Mouse (Mus musculus) heart, adult 2 months (tissue): ENCODE measurements around the gene Ppt2. TPM values are rescaled to one million over a fixed set of nuclear protein-coding genes. Genes with fewer than 3 reads are reported as not detected.
A peak's percentile ranks its signal among the peaks of the same experiment; 100 is the strongest.

Experiments
- DNase-seq, 2 experiments: peaks; one replicate each; pipeline ENCODE4 v3.0.0; 2021
- H3K27ac ChIP-seq: fragments of 200-600 bp; 2 replicates; pipeline ENCODE4 v1.8.1; 2022
- H3K27me3 ChIP-seq: fragments of 200-500 bp; 2 replicates; pipeline ENCODE4 v1.6.1; 2012; ENCODE audit warnings: mild to moderate bottlenecking, low read length, inconsistent platforms, mixed read lengths; ENCODE audit not compliant: control insufficient read depth, insufficient read depth
- H3K36me3 ChIP-seq: fragments of 200-500 bp; 2 replicates; pipeline ENCODE4 v1.6.1; 2012; ENCODE audit warnings: low read length, inconsistent platforms; ENCODE audit not compliant: control insufficient read depth, insufficient read depth
- H3K4me1 ChIP-seq: fragments of 200-500 bp; 2 replicates; pipeline ENCODE4 v1.6.1; 2011; ENCODE audit warnings: low read length; ENCODE audit not compliant: control insufficient read depth, insufficient read depth
- H3K4me3 ChIP-seq: fragments of 200-600 bp; 2 replicates; pipeline ENCODE4 v1.8.1; 2022
- H3K79me2 ChIP-seq: fragments of 200-500 bp; replicated peaks from 2 replicates; pipeline ENCODE4 v1.6.1; 2012; ENCODE audit warnings: mild to moderate bottlenecking, inconsistent platforms, low read length, moderate library complexity, mixed read lengths; ENCODE audit not compliant: control insufficient read depth, insufficient read depth
- H3K9ac ChIP-seq: fragments of 200-500 bp; 2 replicates; pipeline ENCODE4 v1.6.1; 2012; ENCODE audit warnings: low read depth, mild to moderate bottlenecking, control low read depth, inconsistent platforms, low read length, mixed read lengths
- CTCF ChIP-seq: fragments of 200-600 bp; IDR thresholded peaks from 2 replicates; pipeline ENCODE4 v1.8.1; 2022; ENCODE audit warnings: antibody characterized with exemption, mild to moderate bottlenecking, moderate library complexity
- EP300 ChIP-seq: fragments of 200-500 bp; IDR thresholded peaks from 2 replicates; pipeline ENCODE4 v1.6.1; 2011; ENCODE audit warnings: low read depth, low read length, control low read depth; ENCODE audit not compliant: insufficient read depth
- POLR2A ChIP-seq: fragments of 200-500 bp; IDR thresholded peaks from 2 replicates; pipeline ENCODE4 v1.6.1; 2011; ENCODE audit warnings: mild to moderate bottlenecking, low read depth, low read length, control low read depth; ENCODE audit not compliant: insufficient read depth
- WGBS: fragments of 180-500 bp; shearing (Covaris S2); methylation state at CpG from one replicate; pipeline ENCODE4 v1.1.7; 2018; 5-methylcytosine and 5-hydroxymethylcytosine counted together
- intact Hi-C: fragments of 180-260 bp; cut with DNase I; formaldehyde crosslinking; loops from one replicate; pipeline ENCODE4 v1.15.1; 2025
- polyA plus RNA-seq: library from polyadenylated mRNA; depleted of rRNA; stranded (reverse); fragments of >200 nt; gene quantifications from 2 replicates; pipeline ENCODE4 v1.2.3, GENCODE M21; 2012
- total RNA-seq, 2 experiments: library from RNA; stranded (reverse); gene quantifications; 2 replicates each; pipeline ENCODE4 v1.2.3; 2021

Ppt2 gene
- total and polyA plus RNA-seq, 3 experiments: 50.5 to 63.9 (median 53.0) TPM

GRCm38 (mm10) chr17:34662978-34663377 is 34.7 kb upstream of the Ppt2 start:
- Histone ChIP-seq H3K27ac (peak overlapping the region; percentile 18; the same call in 1 of the 2 replicates), H3K4me1 (peaks cover 13% of the 10 kb centered on the region), H3K9ac (no peak overlapping the region), H3K4me3 (no peak overlapping the region), H3K79me2 (no peaks in the 10 kb centered on the region), H3K36me3 (no peaks in the 10 kb centered on the region), H3K27me3 (no peaks in the 10 kb centered on the region)
- DNase-seq: no peak
- 86% methylated on average over 8 of the region's 8 CpGs for WGBS
- intact Hi-C loops: no loop called here
- no peak for TF ChIP-seq EP300
- TF ChIP-seq POLR2A: no peak
- no peak for TF ChIP-seq CTCF

- Histone ChIP-seq H3K27ac (peak overlapping the region; percentile 18; the same call in 1 of the 2 replicates), H3K9ac (no peak overlapping the region), H3K4me3 (no peak overlapping the region), H3K36me3 (no peaks in the 10 kb centered on the region), H3K4me1 (peaks cover 14% of the 10 kb centered on the region), H3K79me2 (no peaks in the 10 kb centered on the region), H3K27me3 (no peaks in the 10 kb centered on the region)
- intact Hi-C loops: no loop called here
- no peak for DNase-seq
- WGBS: 72% methylated on average over 1 of the region's 1 CpGs
- TF ChIP-seq CTCF (no peak), EP300 (no peak), POLR2A (no peak)
These were observed 34.2 kb upstream of the Ppt2 start for GRCm38 (mm10) chr17:34662468-34662867.

GRCm38 (mm10) chr17:34661121-34661591 is 32.8 kb upstream of the Ppt2 start:
- Histone ChIP-seq H3K27ac (peak overlapping the region; percentile 85), H3K4me1 (peaks cover 21% of the 10 kb centered on the region), H3K4me3 (peak overlapping the region; percentile 44), H3K27me3 (no peaks in the 10 kb centered on the region), H3K9ac (peak overlapping the region; percentile 28), H3K36me3 (no peaks in the 10 kb centered on the region), H3K79me2 (no peaks in the 10 kb centered on the region)
- intact Hi-C loops: loop anchor here (1.0 kb wide), 1 partner anchor 20 kb away; no protein-coding TSS in a partner anchor
- peak; percentile 79 to 86 for DNase-seq
- TF ChIP-seq CTCF (no peak), POLR2A (peak; percentile 69; the same call in 1 of the 2 replicates), EP300 (peak; percentile 57; the same call in 1 of the 2 replicates)
- 2% methylated on average over 19 of the region's 19 CpGs for WGBS

- H3K4me3 ChIP-seq: peak overlapping the region; percentile 44
These were observed 32.0 kb upstream of the Ppt2 start for GRCm38 (mm10) chr17:34660259-34660820.

GRCm38 (mm10) chr17:34659897-34660214 is 31.5 kb upstream of the Ppt2 start:
- WGBS: 65% methylated on average over 3 of the region's 3 CpGs
- H3K27ac ChIP-seq: peak overlapping the region; percentile 85
- no peaks in the 10 kb centered on the region for H3K36me3 ChIP-seq
- H3K4me1 ChIP-seq: peaks cover 31% of the 10 kb centered on the region
- H3K27me3 ChIP-seq: no peaks in the 10 kb centered on the region
- H3K4me3 ChIP-seq: no peak overlapping the region
- no peak overlapping the region for H3K9ac ChIP-seq
- no peak for DNase-seq
- TF ChIP-seq EP300 (no peak), POLR2A (no peak), CTCF (no peak)
- intact Hi-C loops: loop anchor here (5.0 kb wide), 1 partner anchor 32 kb away; no protein-coding TSS in a partner anchor
- no peaks in the 10 kb centered on the region for H3K79me2 ChIP-seq

More at GRCm38 (mm10) chr17:34660259-34660820, 32.0 kb upstream of the Ppt2 start:
- no peaks in the 10 kb centered on the region for H3K27me3 ChIP-seq
- intact Hi-C loops: no loop called here
- H3K9ac ChIP-seq: peak overlapping the region; percentile 28
- 33% methylated on average over 11 of the region's 11 CpGs for WGBS
- H3K4me1 ChIP-seq: peaks cover 27% of the 10 kb centered on the region
- no peaks in the 10 kb centered on the region for H3K36me3 ChIP-seq
- TF ChIP-seq EP300: no peak
- TF ChIP-seq CTCF: no peak
- peak; percentile 70 for TF ChIP-seq POLR2A
- H3K79me2 ChIP-seq: no peaks in the 10 kb centered on the region
- peak overlapping the region; percentile 85 for H3K27ac ChIP-seq
- peak; percentile 67 to 69 for DNase-seq

- intact Hi-C loops: loop anchor here (5.0 kb wide), 1 partner anchor 33 kb away; no protein-coding TSS in a partner anchor
- DNase-seq: peak in 1 of 2 experiments; percentile 31
- 40% methylated on average over 12 of the region's 12 CpGs for WGBS
- H3K79me2 ChIP-seq: no peaks in the 10 kb centered on the region
- H3K9ac ChIP-seq: no peak overlapping the region
- H3K27ac ChIP-seq: peak overlapping the region; percentile 85
- H3K4me1 ChIP-seq: peaks cover 33% of the 10 kb centered on the region
- no peaks in the 10 kb centered on the region for H3K27me3 ChIP-seq
- TF ChIP-seq EP300 (no peak), CTCF (no peak), POLR2A (no peak)
- H3K4me3 ChIP-seq: no peak overlapping the region
- H3K36me3 ChIP-seq: no peaks in the 10 kb centered on the region
These were observed 31.0 kb upstream of the Ppt2 start for GRCm38 (mm10) chr17:34659181-34659896.
